Mouse (Mus musculus) c-Kit-positive CD71-negative TER-119-negative erythroid progenitor cells, embryonic 14.5 days (primary cell): Measurements from ENCODE around the gene Setdb1.

Experiments
- DNase-seq: peaks from one replicate; pipeline ENCODE4 v3.0.0-alpha.2; 2013; ENCODE audit warnings: low read depth

The Setdb1 gene

DNA sequence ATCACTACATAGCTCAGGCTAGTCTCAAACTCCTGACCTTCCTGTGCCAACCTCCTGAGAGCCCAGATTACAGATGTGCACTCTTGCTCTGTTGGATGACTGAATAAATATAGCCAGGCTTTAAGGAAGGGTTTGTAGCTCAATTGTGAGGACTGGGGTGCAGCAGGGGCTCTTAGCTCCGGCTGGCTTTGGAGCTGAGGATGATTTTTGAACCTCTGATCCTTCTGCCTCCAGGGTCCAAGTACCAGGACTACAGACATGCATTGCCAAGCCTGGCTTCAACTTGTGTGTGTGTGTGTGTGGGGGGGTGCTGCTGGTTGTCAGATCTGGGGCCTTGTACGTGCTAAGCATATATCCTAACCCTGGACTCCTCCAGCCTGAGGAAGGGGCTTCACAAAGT, 64.1 kb downstream of the Setdb1 start:
- no peak for DNase-seq

DNA sequence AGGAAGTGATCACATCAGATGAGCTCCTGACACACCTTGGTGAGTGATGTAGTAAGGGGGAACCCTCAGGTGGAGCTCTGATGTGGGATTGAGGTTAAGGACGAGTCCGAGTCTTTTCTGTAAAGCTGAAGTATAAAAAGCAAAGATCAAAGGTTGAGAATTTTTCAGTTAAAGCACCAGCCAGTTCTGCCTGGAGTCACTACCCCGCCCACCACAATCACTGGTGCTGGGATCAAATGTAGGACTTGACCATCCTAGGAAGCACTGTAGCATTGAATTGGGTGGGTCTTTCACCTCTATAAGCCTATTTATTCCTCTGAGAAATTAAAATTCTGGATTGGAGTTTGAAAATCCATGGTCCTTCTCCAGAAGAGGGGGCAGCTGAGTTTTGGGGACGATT, 66.0 kb downstream of the Setdb1 start:
- DNase-seq, result no peak

- no peak for DNase-seq
These were observed 66.8 kb downstream of the Setdb1 start for GRCm38 (mm10) chr3:95290156-95290555.

GRCm38 (mm10) chr3:95289419-95289818, 67.6 kb downstream of the Setdb1 start:
- DNase-seq, result no peak

DNA sequence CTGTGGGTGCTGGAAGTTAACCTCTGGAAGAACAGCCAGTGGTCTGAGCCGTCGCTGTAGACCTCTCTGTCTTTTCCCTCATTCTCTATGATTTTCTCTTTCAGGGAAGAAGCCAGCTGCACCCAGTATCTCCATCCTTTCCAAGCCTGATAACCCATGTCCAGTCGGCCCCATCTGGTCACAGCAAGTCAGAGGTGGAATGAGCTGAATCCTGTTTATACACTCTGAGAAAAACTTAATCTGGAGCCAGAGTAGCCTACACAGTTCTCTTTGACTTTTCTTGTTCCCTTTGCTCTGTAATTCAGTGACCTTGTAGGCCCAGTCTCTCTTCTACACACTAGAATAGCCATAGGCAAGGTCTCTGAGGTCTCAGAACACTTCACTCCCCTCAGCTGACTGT, 69.5 kb downstream of the Setdb1 start:
- no peak for DNase-seq

DNA sequence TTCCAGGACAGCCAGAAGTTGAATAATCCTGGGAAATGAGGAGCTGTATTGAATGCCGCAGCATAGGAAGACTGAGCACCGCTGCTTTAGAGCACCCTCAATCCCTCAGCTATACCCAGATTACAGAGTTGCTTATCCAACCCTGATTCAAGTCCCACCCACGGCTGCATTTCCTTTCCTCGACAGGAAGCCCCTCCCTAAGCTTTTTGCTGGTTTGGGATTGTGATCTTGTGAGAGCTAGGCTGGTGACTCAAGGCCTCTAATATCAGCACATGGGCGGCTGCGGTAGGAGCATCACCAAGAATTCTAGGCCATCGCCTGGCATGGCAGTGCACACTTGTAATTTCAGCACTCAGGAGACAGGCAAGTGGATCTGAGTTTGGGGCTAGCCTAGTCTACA, 70.5 kb downstream of the Setdb1 start:
- DNase-seq, result no peak

- no peak for DNase-seq
These were observed 71.0 kb downstream of the Setdb1 start for GRCm38 (mm10) chr3:95286011-95286410.

DNA sequence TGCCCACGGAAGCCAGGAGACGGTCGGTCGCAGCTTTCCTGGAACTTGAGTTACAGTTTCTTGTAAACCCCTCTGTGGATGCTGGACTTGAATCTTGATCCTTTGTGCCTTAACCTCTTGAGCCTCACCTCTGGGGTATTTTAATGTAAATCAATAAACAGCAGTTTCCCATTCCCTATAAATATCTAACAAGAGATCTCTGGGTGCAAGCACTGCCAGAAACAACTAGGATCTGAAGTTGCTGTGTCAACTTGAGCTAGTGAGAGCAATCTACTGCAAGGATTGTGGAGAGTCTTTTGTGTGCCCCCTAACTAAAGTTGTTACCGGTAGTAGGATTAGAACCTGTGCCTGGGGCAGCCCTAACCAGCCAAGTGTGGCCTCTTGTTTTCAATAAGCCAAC, 71.6 kb downstream of the Setdb1 start:
- no peak for DNase-seq

DNA sequence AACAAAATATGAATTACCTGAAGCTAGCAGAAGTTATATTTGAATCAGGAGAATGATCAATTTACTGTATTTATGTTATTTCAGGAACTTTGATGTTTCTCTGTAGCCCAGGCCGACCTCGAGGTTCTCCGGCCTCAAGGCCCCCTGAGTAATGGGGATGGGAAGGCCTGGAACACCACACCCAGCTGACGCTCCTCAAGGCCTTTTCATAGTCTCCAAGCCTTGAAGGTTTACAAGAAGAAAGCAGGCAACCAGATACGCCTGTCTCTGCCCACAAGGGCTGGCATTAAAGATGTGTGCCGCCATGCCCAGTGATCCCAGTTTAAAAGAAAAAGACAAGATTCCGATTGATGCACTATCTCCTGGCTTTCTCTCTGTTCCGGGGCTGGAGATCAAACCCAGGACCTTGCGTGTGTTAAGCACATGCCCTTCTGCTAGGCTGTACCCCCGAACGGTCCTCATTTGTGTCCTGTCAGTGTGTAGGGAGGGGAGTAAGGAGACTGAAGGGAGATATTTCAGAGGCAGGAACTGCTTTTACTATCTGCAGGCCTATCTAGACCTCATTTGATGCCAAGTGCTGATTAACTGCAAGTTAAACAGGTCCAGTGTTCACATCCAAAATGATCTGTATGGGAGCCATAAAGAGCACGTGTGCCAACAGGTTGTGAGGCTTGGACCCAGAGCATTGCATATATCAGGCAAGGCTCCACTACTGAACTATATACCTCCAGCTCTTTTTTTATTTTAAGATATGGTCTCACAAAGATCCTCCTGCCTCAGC, 72.3 kb downstream of the Setdb1 start:
- no peak for DNase-seq

DNA sequence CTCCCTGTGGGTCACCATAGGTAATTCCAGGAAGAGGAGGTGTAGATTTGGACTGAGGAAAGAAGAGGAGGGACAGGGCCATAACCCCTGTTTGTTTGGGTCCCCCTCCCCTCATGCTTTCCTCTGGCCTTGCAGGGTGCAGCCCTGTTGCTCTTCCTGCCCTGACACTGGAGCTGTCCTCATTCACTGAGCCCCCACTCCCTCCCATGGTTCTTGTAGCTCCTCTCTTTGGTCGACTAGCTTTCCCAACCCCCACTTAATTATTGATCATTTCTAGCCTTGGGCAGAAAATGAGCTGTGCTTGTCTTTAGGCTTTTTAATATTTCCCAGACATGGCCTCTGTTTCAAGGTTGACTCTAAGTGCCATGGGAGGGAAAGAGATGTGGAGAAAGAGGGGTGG, 72.9 kb downstream of the Setdb1 start:
- no peak for DNase-seq

- no peak for DNase-seq
These were observed 73.4 kb downstream of the Setdb1 start for GRCm38 (mm10) chr3:95283589-95283941.

DNA sequence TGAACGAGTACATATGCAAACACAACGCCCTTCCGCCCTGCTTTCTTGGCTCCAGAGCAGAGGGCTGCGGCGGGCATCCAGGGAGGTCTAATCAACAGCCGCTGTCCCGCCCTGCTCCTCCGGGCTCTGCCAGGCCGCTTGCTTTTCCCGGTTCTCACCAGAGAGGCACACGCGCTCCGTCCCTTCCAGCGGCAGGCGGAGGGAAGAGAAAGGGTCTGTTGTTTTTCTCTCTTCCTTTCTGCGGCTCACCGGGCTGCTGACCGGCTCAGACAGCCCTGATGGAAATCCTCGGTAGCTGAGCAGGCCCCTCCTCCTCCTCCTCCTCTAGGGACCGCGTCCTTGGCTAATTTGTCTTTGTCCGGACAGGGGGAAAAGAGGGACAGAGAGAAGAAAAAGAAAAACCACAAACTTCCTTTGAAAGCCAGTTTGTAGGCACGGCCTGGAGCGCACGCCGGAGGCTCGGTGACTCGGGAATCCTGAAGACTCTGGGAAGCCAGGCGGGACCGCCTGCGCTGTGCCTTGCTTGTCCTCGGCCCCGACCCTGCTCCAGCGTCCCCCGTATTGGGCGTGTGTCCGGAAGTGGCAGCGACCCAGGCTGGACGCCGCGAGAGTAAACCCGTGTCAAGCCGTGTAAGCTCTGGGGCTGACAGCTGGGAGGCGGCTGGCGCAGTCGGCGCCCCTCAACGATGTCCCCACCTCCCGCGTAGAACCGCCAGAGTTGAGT, 74.0 kb downstream of the Setdb1 start:
- no peak for DNase-seq

GRCm38 (mm10) chr3:95282381-95282864, 74.6 kb downstream of the Setdb1 start:
- no peak for DNase-seq

- peak; percentile 95 for DNase-seq
These were observed 75.5 kb downstream of the Setdb1 start, which contains the start of the genes Mindy1 and Prune1 for GRCm38 (mm10) chr3:95281216-95282126. Gene Mindy1 (plus strand): TSS chr3:95281345. Gene Prune1 (minus strand): TSS chr3:95282076.

GRCm38 (mm10) chr3:95280747-95281146, 76.3 kb downstream of the Setdb1 start:
- no peak for DNase-seq

DNA sequence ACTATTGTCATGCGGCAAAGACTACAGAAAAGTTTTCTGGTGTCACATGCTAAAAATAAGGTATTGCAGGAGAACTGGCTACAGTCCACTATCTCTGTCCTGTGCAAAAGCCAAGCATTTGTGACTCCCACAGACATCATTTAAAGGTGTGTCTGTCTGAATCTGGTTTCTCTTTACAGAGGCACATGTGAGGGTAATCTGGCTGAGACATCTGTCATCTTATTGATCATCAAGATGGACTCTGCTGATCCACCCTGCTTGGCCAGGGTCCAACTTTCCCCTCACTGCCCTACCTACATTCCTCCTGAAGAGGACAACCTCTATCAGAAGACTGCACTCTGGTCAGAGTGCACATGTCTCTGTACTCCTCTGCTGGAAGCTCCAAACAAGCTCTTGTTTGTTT, 79.9 kb downstream of the Setdb1 start:
- no peak for DNase-seq

DNA sequence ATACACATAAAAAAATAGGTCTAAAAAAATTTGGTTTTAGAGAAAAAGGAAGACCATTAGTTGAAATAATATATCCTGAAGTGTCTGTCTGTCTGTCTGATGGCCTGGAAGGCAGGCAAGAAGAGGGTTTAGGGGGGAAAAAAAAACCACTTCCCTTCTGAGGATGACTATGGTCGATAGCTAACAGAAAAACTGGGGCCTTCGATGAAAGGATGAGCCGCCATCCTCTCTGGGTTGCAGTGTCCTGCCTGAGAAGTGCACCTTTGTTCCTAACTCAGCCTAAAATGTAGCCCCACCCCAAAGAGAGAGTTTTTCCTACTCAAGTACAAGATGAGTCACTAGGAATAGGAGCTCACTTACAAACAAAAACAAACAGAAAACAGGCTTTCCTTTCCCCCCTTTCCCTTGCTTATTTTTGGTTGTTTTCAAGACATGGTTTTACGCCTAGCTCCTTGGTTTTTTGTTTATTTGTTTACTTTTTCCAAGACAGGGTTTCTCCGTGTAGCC, 80.5 kb downstream of the Setdb1 start:
- no peak for DNase-seq

DNA sequence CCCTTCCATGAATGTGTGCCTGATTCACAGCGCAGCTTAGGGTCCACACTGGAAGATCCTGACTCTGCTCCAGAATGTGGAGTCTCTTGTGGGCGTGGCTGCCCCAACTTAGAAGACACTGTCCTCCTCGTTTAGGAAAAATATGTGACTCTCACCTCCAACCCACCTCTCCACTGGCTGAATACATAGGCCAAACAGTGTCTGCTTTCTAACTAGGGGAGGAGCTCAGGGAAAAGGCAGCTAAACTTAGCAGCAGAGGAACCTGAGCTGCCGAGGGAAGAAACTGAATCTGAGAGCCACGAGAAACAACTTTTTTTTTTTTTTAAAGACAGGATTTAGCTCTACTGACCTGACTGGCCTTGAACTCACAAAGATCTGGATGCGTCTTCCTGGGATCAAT, 81.8 kb downstream of the Setdb1 start:
- DNase-seq, result no peak

DNA sequence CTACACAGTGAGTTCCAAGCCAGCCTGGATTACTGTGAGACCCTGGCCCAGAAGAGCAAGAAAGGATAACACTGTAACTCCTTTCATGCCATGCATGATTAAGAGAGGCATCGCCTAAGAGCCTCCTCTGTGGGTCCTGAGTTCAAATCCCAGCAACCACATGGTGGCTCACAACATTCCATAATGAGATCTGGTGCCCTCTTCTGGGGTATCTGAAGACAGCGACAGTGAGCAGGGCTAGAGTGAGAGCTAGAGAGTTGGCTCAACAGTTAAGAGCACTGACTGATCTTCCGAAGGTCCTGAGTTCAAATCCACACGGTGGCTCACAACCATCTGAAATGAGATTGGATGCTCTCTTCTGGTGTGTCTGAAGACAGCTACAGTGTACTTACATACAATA, 82.5 kb downstream of the Setdb1 start:
- no peak for DNase-seq
